Mouse (Mus musculus): ENCODE data around the gene BC035947.

DNA sequence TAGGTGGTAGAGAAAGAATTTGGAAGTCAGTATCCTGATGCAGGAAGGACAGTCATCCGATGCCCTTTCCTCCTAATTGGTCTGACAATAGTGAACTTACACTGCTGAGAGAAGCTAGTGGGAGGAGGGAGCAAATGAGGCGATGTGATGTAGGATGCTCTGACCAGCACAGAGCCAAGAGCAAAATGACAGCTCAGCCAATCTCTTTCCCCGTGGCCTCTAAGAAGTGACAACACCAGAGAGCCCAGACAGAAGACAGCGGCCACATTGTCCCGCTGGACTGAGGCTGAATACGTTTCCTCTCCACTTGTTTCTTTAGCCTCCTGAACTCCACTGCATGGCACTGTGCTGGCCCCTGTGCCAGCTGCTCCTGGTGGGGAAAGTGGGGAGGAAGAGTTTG is 37.0 kb upstream of the BC035947 start:
- TF ChIP-seq CTCF (IDR thresholded peaks at IDR 0.05; ENCODE audit: low read depth) (no peak), EP300 (IDR thresholded peaks at IDR 0.05; ENCODE audit: low read depth) (no peak)
